Mouse (Mus musculus): ENCODE data around the gene Gm14851.
"Not testable (repeated sequence)": the region's sequence is repeated elsewhere in the genome, so short reads cannot be mapped to it uniquely, and the experiment has no call there.

Gm14851 gene

DNA sequence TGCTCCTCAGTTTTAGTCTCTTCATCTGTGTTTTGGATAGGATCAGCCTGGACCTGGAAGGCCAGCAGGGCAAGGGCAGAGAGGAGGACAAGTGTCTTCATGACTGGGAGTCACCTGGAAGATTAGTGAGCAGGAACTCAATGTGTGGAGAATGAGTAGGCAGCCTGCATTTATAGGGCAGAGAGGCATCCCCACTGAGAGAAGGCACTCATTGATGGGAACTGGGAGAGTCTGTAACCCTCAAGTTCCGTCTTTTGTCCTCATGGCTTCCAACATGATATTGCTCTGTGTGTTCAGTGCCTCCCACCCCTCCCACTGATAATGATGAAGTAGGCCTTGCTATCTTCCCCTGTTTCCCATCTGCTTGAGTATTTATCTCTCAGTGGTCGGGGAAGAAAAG, at the start of gene Gm14851:
Gene Gm14851 (minus strand): TSS at position 101 of the 400 bp plus-strand sequence.
- not testable (repeated sequence) for DNase-seq (ENCODE audit: low read depth in 2 of 2, low spot score in 2 of 2)

DNA sequence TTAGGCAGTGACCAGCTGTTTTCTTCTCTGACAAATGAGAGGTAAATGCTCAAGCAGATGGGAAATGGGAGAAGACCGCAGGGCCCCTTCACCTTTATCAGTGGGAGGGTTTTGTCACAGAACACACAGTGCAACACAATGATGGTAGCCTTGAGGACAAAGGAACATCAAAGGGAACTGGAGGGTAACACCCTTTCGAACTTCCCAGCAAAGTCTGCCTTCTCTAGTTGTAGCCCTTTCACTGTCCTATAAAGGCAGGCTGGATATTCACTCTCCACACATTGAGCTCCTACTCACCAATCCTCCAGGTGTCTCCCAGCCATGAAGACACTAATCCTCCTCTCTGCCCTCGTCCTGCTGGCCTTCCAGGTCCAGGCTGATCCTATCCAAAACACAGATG, 38.5 kb upstream of the Gm14851 start, which contains the start of gene Defa30:
Gene Defa30 (plus strand): TSS at position 301 of the 400 bp plus-strand sequence.
- not testable (repeated sequence) for DNase-seq (ENCODE audit: low read depth in 2 of 2, low spot score in 2 of 2)

DNA sequence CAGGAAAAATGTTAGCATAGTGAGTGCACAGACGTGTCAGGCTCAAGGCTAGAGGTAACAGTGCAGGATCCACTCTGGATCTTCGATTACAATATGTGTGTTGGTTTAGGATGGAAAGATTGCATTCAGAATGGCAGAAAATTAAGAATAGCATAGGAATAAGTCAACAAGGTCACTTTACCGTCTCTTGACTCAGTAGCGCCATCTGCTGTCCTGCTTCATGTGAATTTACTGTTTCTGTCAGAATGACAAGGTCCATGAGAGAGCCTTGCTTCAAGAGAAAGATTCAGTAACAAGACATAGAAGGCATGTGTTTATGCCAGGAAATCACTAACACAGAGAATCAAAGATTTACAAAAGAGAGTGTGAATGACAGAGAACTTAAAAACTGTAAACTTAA, 2.7 kb downstream of the Gm14851 start:
- DNase-seq (ENCODE audit: low read depth in 2 of 2, low spot score in 2 of 2), result no peak

DNA sequence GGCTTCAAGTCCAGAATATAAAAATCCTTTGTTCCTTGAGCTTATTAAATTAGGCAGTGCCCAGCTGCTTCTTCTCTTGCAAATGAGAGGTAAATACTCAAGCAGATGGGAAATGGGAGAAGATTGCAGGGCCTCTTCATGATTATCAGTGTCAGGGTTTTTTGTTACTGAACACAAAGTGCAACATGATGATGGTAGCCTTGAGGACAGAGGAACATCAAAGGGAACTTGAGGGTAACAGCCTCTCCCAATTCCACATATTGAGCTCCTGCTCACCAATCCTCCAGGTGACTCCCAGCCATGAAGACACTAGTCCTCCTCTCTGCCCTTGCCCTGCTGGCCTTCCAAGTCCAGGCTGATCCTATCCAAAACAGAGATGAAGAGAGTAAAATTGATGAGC, 11.7 kb downstream of the Gm14851 start, which contains the start of gene Defa25:
Gene Defa25 (plus strand): TSS at position 301 of the 400 bp plus-strand sequence.
- not testable (repeated sequence) for DNase-seq (ENCODE audit: low read depth in 2 of 2, low spot score in 2 of 2)

DNA sequence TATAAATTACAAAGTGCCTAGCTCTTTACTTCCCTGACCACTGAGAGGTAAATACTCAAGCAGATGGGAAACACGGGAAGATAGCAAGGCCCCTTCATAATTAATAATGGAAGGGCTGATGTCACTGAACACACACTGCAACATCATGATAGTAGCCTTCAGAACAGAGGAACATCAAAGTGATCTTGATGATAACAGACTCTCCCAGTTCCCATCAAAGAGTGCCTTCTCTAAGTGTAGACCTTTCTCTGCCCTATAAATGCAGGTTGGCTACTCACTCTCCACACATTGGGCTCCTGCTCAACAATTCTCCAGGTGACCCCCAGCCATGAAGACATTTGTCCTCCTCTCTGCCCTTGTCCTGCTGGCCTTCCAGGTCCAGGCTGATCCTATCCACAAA, 31.1 kb downstream of the Gm14851 start, which contains the start of gene Defa35:
Gene Defa35 (plus strand): TSS at position 301 of the 400 bp plus-strand sequence.
- not testable (repeated sequence) for DNase-seq (ENCODE audit: low read depth in 2 of 2, low spot score in 2 of 2)

DNA sequence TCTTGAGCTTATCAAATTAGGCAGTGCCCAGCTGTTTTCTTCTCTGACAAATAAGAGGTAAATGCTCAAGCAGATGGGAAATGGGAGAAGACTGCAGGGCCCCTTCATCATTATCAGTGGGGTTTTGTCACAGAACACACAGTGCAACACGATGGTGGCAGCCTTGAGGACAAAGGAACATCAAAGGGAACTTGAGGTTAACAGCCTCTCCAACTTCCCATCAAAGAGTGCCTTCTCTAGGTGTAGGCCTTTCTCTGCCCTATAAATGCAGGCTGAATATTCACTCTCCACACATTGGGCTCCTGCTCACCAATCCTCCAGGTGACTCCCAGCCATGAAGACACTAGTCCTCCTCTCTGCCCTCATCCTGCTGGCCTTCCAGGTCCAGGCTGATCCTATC, 41.1 kb downstream of the Gm14851 start, which contains the start of gene Defa23:
Gene Defa23 (plus strand): TSS at position 301 of the 400 bp plus-strand sequence.
- DNase-seq (ENCODE audit: low read depth in 2 of 2, low spot score in 2 of 2), result not testable (repeated sequence)

All from CD8-positive naive resting alpha-beta T cell, adult 2 months (primary cell).